Mouse (Mus musculus) E14TG2a.4 (cell line): ENCODE results near the gene Gba.

Experiments used
- CTCF ChIP-seq: conservative IDR thresholded peaks from 2 replicates; pipeline ENCODE4 v1.5.1; 2014; ENCODE audit warnings: low read length
- NANOG ChIP-seq: IDR thresholded peaks from 2 replicates; pipeline ENCODE4 v1.6.1; 2014; ENCODE audit warnings: borderline replicate concordance, low read length, mixed read lengths

GRCm38 (mm10) chr3:89176421-89176820, 26.3 kb upstream of the Gba start:
- TF ChIP-seq CTCF: no peak
- no peak for TF ChIP-seq NANOG
